Mouse (Mus musculus) Muller cell, postnatal 12 days (primary cell): ENCODE data around the gene Enkd1.
A peak's percentile ranks its signal among the peaks of the same experiment; 100 is the strongest.

ENCODE experiments used
- DNase-seq: peaks from one replicate; pipeline ENCODE4 v3.0.0-alpha.2; 2015; ENCODE audit errors: inconsistent ontology term

Enkd1 gene

GRCm38 (mm10) chr8:105707498-105708403, at the start of gene Enkd1, which contains the start of gene 4933405L10Rik:
TSS of gene Enkd1 (minus strand) at chr8:105708210.
TSS of gene 4933405L10Rik (plus strand) at chr8:105707655.
- peak; percentile 74 for DNase-seq

- no peak for DNase-seq
These were observed 46.7 kb upstream of the Enkd1 start for GRCm38 (mm10) chr8:105754688-105755087.

GRCm38 (mm10) chr8:105753916-105754315, 45.9 kb upstream of the Enkd1 start:
- no peak for DNase-seq

- DNase-seq = peak; percentile 96
These were observed 42.6 kb upstream of the Enkd1 start for GRCm38 (mm10) chr8:105750606-105751005.

GRCm38 (mm10) chr8:105743301-105743700, 35.3 kb upstream of the Enkd1 start:
- no peak for DNase-seq

GRCm38 (mm10) chr8:105739216-105739615, 31.2 kb upstream of the Enkd1 start:
- no peak for DNase-seq

GRCm38 (mm10) chr8:105732186-105732585, 24.2 kb upstream of the Enkd1 start:
- DNase-seq = no peak

- no peak for DNase-seq
These were observed 19.6 kb upstream of the Enkd1 start for GRCm38 (mm10) chr8:105727397-105728124.

- no peak for DNase-seq
These were observed 17.7 kb upstream of the Enkd1 start for GRCm38 (mm10) chr8:105725726-105726125.

GRCm38 (mm10) chr8:105722861-105723260, 14.9 kb upstream of the Enkd1 start:
- DNase-seq = no peak

GRCm38 (mm10) chr8:105719637-105720036, 11.6 kb upstream of the Enkd1 start:
- no peak for DNase-seq

- DNase-seq = no peak
These were observed 8.4 kb upstream of the Enkd1 start for GRCm38 (mm10) chr8:105716302-105716945.

- DNase-seq = no peak
These were observed 7.0 kb upstream of the Enkd1 start for GRCm38 (mm10) chr8:105715042-105715441.

GRCm38 (mm10) chr8:105714139-105714538, 6.1 kb upstream of the Enkd1 start:
- peak; percentile 77 for DNase-seq

GRCm38 (mm10) chr8:105712286-105712685, 4.3 kb upstream of the Enkd1 start:
- DNase-seq = no peak

- no peak for DNase-seq
These were observed 1.3 kb upstream of the Enkd1 start for GRCm38 (mm10) chr8:105709317-105709716.

- no peak for DNase-seq
These were observed 665 bp upstream of the Enkd1 start for GRCm38 (mm10) chr8:105708675-105709074.

- DNase-seq = no peak
These were observed 1.6 kb downstream of the Enkd1 start for GRCm38 (mm10) chr8:105706426-105706825.

- DNase-seq = no peak
These were observed 3.1 kb downstream of the Enkd1 start for GRCm38 (mm10) chr8:105704955-105705354.

- DNase-seq = no peak
These were observed 3.7 kb downstream of the Enkd1 start for GRCm38 (mm10) chr8:105704146-105704812.

GRCm38 (mm10) chr8:105702731-105703415, 5.1 kb downstream of the Enkd1 start:
- no peak for DNase-seq
